Mouse (Mus musculus) megakaryocyte, adult 5-6 weeks (primary cell): ENCODE results near the gene Gpha2. TPM values are rescaled to one million over a fixed set of nuclear protein-coding genes. Genes with fewer than 3 reads are reported as not detected.

Experiments used
- ATAC-seq: 2 replicates; pipeline ENCODE4 v1.8.0; 2016; ENCODE audit warnings: mild to moderate bottlenecking, inconsistent platforms; ENCODE audit not compliant: poor library complexity, severe bottlenecking
- total RNA-seq, 2 experiments: library from RNA; stranded (forward) in 1 of 2; stranded (reverse) in 1 of 2; fragments of 153-499, 151-499 nt in 1 of 2; fragments of 221-1000, 200-1000 nt in 1 of 2; gene quantifications; 2 replicates each; pipeline versions ENCODE4 v1.2.3 to v1.2.4; 2015 to 2017

Gpha2 gene
- total RNA-seq, 2 experiments from 2014 or later: not detected

GRCm38 (mm10) chr19:6272053-6272452, 45.9 kb downstream of the Gpha2 start:
- no peak for ATAC-seq

GRCm38 (mm10) chr19:6272738-6273137, 46.6 kb downstream of the Gpha2 start:
- no peak for ATAC-seq

- no peak for ATAC-seq
These were observed 47.4 kb downstream of the Gpha2 start for GRCm38 (mm10) chr19:6273592-6273991.

- no peak for ATAC-seq
These were observed 47.9 kb downstream of the Gpha2 start for GRCm38 (mm10) chr19:6273998-6274608.

- ATAC-seq: peak; percentile 17
These were observed 49.7 kb downstream of the Gpha2 start for GRCm38 (mm10) chr19:6275740-6276389.

- peak; percentile 86 for ATAC-seq
These were observed 50.5 kb downstream of the Gpha2 start, which contains the start of gene Ehd1 for GRCm38 (mm10) chr19:6276426-6277421. TSS of gene Ehd1 (plus strand) at chr19:6276725.

Other genes starting within 250 kb of the Gpha2 start
- gene Slc22a20, start 240.2 kb upstream of the Gpha2 start, total RNA-seq (2015): 0.16 and 0.20 TPM in 2 replicates
- 1.1 and 1.2 TPM in 2 replicates for gene Slc22a20, start 240.2 kb upstream of the Gpha2 start, total RNA-seq (2017)
- gene Capn1, start 210.5 kb upstream of the Gpha2 start, total RNA-seq (2015): 31.1 and 32.2 TPM in 2 replicates
- 53.7 and 54.8 TPM in 2 replicates for gene Capn1, start 210.5 kb upstream of the Gpha2 start, total RNA-seq (2017)
- gene Syvn1, start 179.8 kb upstream of the Gpha2 start, total RNA-seq (2015): 16.8 and 17.8 TPM in 2 replicates
- gene Syvn1, start 179.8 kb upstream of the Gpha2 start, total RNA-seq (2017): 6.3 and 7.2 TPM in 2 replicates
- 28.7 and 35.8 TPM in 2 replicates for gene Mrpl49, start 168.6 kb upstream of the Gpha2 start, total RNA-seq (2015)
- gene Mrpl49, start 168.6 kb upstream of the Gpha2 start, total RNA-seq (2017): 31.0 and 33.0 TPM in 2 replicates
- 2,056 and 2,077 TPM in 2 replicates for gene Fau, start 168.5 kb upstream of the Gpha2 start, total RNA-seq (2015)
- gene Fau, start 168.5 kb upstream of the Gpha2 start, total RNA-seq (2017): 1,670 and 1,985 TPM in 2 replicates
- 8.9 and 10.0 TPM in 2 replicates for gene Znhit2, start 165.2 kb upstream of the Gpha2 start, total RNA-seq (2015)
- gene Znhit2, start 165.2 kb upstream of the Gpha2 start, total RNA-seq (2017): 10.4 and 11.3 TPM in 2 replicates
- 4.7 and 8.6 TPM in 2 replicates for gene Tm7sf2, start 158.0 kb upstream of the Gpha2 start, total RNA-seq (2015)
- 4.5 and 4.7 TPM in 2 replicates for gene Tm7sf2, start 158.0 kb upstream of the Gpha2 start, total RNA-seq (2017)
- gene Vps51, start 149.1 kb upstream of the Gpha2 start, total RNA-seq (2015): 49.2 and 58.3 TPM in 2 replicates
- 72.9 and 78.7 TPM in 2 replicates for gene Vps51, start 149.1 kb upstream of the Gpha2 start, total RNA-seq (2017)
- gene Tmem262, start 146.3 kb upstream of the Gpha2 start, total RNA-seq (2015): not detected in 2 replicates
- not detected in 2 replicates for gene Tmem262, start 146.3 kb upstream of the Gpha2 start, total RNA-seq (2017)
- not detected in 2 replicates for gene Gm28374, start 144.1 kb upstream of the Gpha2 start, total RNA-seq (2015)
- 0.33 and 0.51 TPM in 2 replicates for gene Gm28374, start 144.1 kb upstream of the Gpha2 start, total RNA-seq (2017)
- 15.3 and 15.8 TPM in 2 replicates for gene Zfpl1, start 141.4 kb upstream of the Gpha2 start, total RNA-seq (2015)
- gene Zfpl1, start 141.4 kb upstream of the Gpha2 start, total RNA-seq (2017): 29.2 and 33.7 TPM in 2 replicates
- 30.5 and 32.2 TPM in 2 replicates for gene Cdca5, start 141.4 kb upstream of the Gpha2 start, total RNA-seq (2015)
- gene Cdca5, start 141.4 kb upstream of the Gpha2 start, total RNA-seq (2017): 24.3 and 26.6 TPM in 2 replicates
- gene AC131692.1, start 132.0 kb upstream of the Gpha2 start, total RNA-seq (2015): 0.62 and 1.2 TPM in 2 replicates
- 0.15 TPM in 1 of 2 replicates, not detected in the other for gene AC131692.1, start 132.0 kb upstream of the Gpha2 start, total RNA-seq (2017)
- gene Naaladl1, start 120.6 kb upstream of the Gpha2 start, total RNA-seq (2015): 0.32 and 1.2 TPM in 2 replicates
- 0.28 and 0.55 TPM in 2 replicates for gene Naaladl1, start 120.6 kb upstream of the Gpha2 start, total RNA-seq (2017)
- gene Sac3d1, start 107.7 kb upstream of the Gpha2 start, total RNA-seq (2015): 3.4 and 5.7 TPM in 2 replicates
- gene Sac3d1, start 107.7 kb upstream of the Gpha2 start, total RNA-seq (2017): 3.9 and 4.0 TPM in 2 replicates
- 9.9 and 13.5 TPM in 2 replicates for gene Snx15, start 98.1 kb upstream of the Gpha2 start, total RNA-seq (2015)
- gene Snx15, start 98.1 kb upstream of the Gpha2 start, total RNA-seq (2017): 5.2 and 6.4 TPM in 2 replicates
- gene Batf2, start 85.4 kb upstream of the Gpha2 start, total RNA-seq (2015): 1.1 and 1.4 TPM in 2 replicates
- gene Batf2, start 85.4 kb upstream of the Gpha2 start, total RNA-seq (2017): 0.48 and 0.49 TPM in 2 replicates
- 9.1 and 10.6 TPM in 2 replicates for gene Arl2, start 84.8 kb upstream of the Gpha2 start, total RNA-seq (2015)
- 8.0 and 9.7 TPM in 2 replicates for gene Arl2, start 84.8 kb upstream of the Gpha2 start, total RNA-seq (2017)
- 0.58 TPM in 1 of 2 replicates, not detected in the other for gene Majin, start 42.0 kb upstream of the Gpha2 start, total RNA-seq (2015)
- not detected in 2 replicates for gene Majin, start 42.0 kb upstream of the Gpha2 start, total RNA-seq (2017)
- 5.1 and 5.7 TPM in 2 replicates for gene Ppp2r5b, start 9.5 kb downstream of the Gpha2 start, total RNA-seq (2015)
- gene Ppp2r5b, start 9.5 kb downstream of the Gpha2 start, total RNA-seq (2017): 3.5 and 6.7 TPM in 2 replicates
- 9.8 and 10.1 TPM in 2 replicates for gene Atg2a, start 15.3 kb downstream of the Gpha2 start, total RNA-seq (2015)
- gene Atg2a, start 15.3 kb downstream of the Gpha2 start, total RNA-seq (2017): 8.5 and 10.3 TPM in 2 replicates
- 19.3 and 27.1 TPM in 2 replicates for gene Ehd1, start 50.3 kb downstream of the Gpha2 start, total RNA-seq (2015)
- 24.0 and 34.8 TPM in 2 replicates for gene Ehd1, start 50.3 kb downstream of the Gpha2 start, total RNA-seq (2017)
- 0.56 and 0.68 TPM in 2 replicates for gene Cdc42bpg, start 80.1 kb downstream of the Gpha2 start, total RNA-seq (2015)
- gene Cdc42bpg, start 80.1 kb downstream of the Gpha2 start, total RNA-seq (2017): 0.88 and 1.3 TPM in 2 replicates
- gene Men1, start 108.6 kb downstream of the Gpha2 start, total RNA-seq (2015): 15.1 and 16.6 TPM in 2 replicates
- 19.2 and 20.7 TPM in 2 replicates for gene Men1, start 108.6 kb downstream of the Gpha2 start, total RNA-seq (2017)
- gene Map4k2, start 114.8 kb downstream of the Gpha2 start, total RNA-seq (2015): 35.0 and 43.3 TPM in 2 replicates
- 66.3 and 79.6 TPM in 2 replicates for gene Map4k2, start 114.8 kb downstream of the Gpha2 start, total RNA-seq (2017)
- gene Sf1, start 137.3 kb downstream of the Gpha2 start, total RNA-seq (2015): 164 and 205 TPM in 2 replicates
- 179 and 212 TPM in 2 replicates for gene Sf1, start 137.3 kb downstream of the Gpha2 start, total RNA-seq (2017)
- 0.80 and 3.2 TPM in 2 replicates for gene Pygm, start 158.0 kb downstream of the Gpha2 start, total RNA-seq (2015)
- 0.11 and 0.12 TPM in 2 replicates for gene Pygm, start 158.0 kb downstream of the Gpha2 start, total RNA-seq (2017)
- gene Rasgrp2, start 173.0 kb downstream of the Gpha2 start, total RNA-seq (2015): 213 and 232 TPM in 2 replicates
- gene Rasgrp2, start 173.0 kb downstream of the Gpha2 start, total RNA-seq (2017): 195 and 214 TPM in 2 replicates
- gene Nrxn2, start 192.4 kb downstream of the Gpha2 start, total RNA-seq (2015): 0.21 TPM in 1 of 2 replicates, not detected in the other
- gene Nrxn2, start 192.4 kb downstream of the Gpha2 start, total RNA-seq (2017): not detected in 2 replicates